Mouse (Mus musculus) CH12.LX (cell line): ENCODE data around the gene Sdr9c7. TPM values are rescaled to one million over a fixed set of nuclear protein-coding genes. Genes with fewer than 3 reads are reported as not detected.

Experiments used
- DNase-seq: peaks from one replicate; pipeline ENCODE4 v3.0.0-alpha.2; 2013; ENCODE audit errors: extremely low read depth
- H3K27ac ChIP-seq: 2 replicates; pipeline ENCODE4 v1.5.1; 2012; ENCODE audit warnings: low read depth, mild to moderate bottlenecking, control low read depth, moderate library complexity; ENCODE audit not compliant: insufficient read depth
- H3K27me3 ChIP-seq: replicated peaks from 2 replicates; pipeline ENCODE3; 2012; ENCODE audit warnings: inconsistent platforms
- H3K36me3 ChIP-seq, 2 experiments: replicated peaks in 1 of 2; 2 replicates each; pipeline versions ENCODE3 to v1.6.1; 2012; ENCODE audit warnings: inconsistent platforms in 1 of 2, low read length in 1 of 2, mild to moderate bottlenecking in 1 of 2, mixed read lengths in 1 of 2, moderate library complexity in 1 of 2; ENCODE audit not compliant: control insufficient read depth in 1 of 2, insufficient read depth in 1 of 2
- H3K4me1 ChIP-seq, 2 experiments: 2 replicates each; pipeline ENCODE4 v1.6.1; 2012; ENCODE audit warnings: inconsistent platforms in 1 of 2, moderate library complexity in 1 of 2; ENCODE audit not compliant: insufficient read depth in 2 of 2, control insufficient read depth in 1 of 2
- H3K4me2 ChIP-seq: 2 replicates; pipeline ENCODE4 v1.6.1; 2012; ENCODE audit warnings: low read depth, mild to moderate bottlenecking, control low read depth; ENCODE audit not compliant: poor library complexity, insufficient read depth, severe bottlenecking
- H3K4me3 ChIP-seq, 3 experiments: fragments of 150-350 bp in 1 of 3; sonication (generic) in 1 of 3; replicated peaks in 1 of 3; 2 replicates each; pipeline versions ENCODE3 to v1.5.1; 2011 to 2012; ENCODE audit warnings: low read depth in 2 of 3, low read length in 2 of 3, mild to moderate bottlenecking in 2 of 3, moderate library complexity in 2 of 3, control low read depth in 1 of 3, improper control_type of control experiment in 1 of 3, inconsistent platforms in 1 of 3, mixed read lengths in 1 of 3; ENCODE audit not compliant: poor library complexity in 1 of 3
- H3K79me2 ChIP-seq: replicated peaks from 2 replicates; pipeline ENCODE4 v1.6.1; 2012; ENCODE audit warnings: mild to moderate bottlenecking, moderate library complexity; ENCODE audit not compliant: control insufficient read depth, poor library complexity, insufficient read depth, severe bottlenecking; ENCODE audit errors: extremely low read depth
- H3K9ac ChIP-seq: 2 replicates; pipeline ENCODE4 v1.6.1; 2012; ENCODE audit warnings: low read depth, mild to moderate bottlenecking, control low read depth, moderate library complexity; ENCODE audit not compliant: insufficient read depth
- H3K9me3 ChIP-seq: replicated peaks from 2 replicates; pipeline ENCODE3; 2012; ENCODE audit warnings: low read length, inconsistent platforms, mixed read lengths
- BHLHE40 ChIP-seq: IDR thresholded peaks from 2 replicates; pipeline ENCODE4 v1.6.1; 2011; ENCODE audit warnings: mild to moderate bottlenecking, low read depth, low read length, improper control_type of control experiment
- CHD1 ChIP-seq: IDR thresholded peaks from 2 replicates; pipeline ENCODE4 v1.6.1; 2012; ENCODE audit warnings: low read depth, low read length, improper control_type of control experiment, inconsistent platforms
- CTCF ChIP-seq, 2 experiments: IDR thresholded peaks in 1 of 2; conservative IDR thresholded peaks in 1 of 2; 2 replicates each; pipeline ENCODE4 v1.5.1; 2011 to 2012; ENCODE audit warnings: low read depth in 2 of 2, low read length in 2 of 2, improper control_type of control experiment in 1 of 2, inconsistent platforms in 1 of 2, mild to moderate bottlenecking in 1 of 2, moderate library complexity in 1 of 2
- E2F4 ChIP-seq: IDR thresholded peaks from 2 replicates; pipeline ENCODE4 v1.6.1; 2011; ENCODE audit warnings: low read depth, low read length, improper control_type of control experiment; ENCODE audit not compliant: insufficient replicate concordance
- GABPA ChIP-seq: IDR thresholded peaks from 2 replicates; pipeline ENCODE4 v1.6.1; 2012; ENCODE audit warnings: low read depth, low read length, improper control_type of control experiment, inconsistent platforms; ENCODE audit not compliant: insufficient replicate concordance
- HCFC1 ChIP-seq: IDR thresholded peaks from 2 replicates; pipeline ENCODE4 v1.6.1; 2012; ENCODE audit warnings: low read depth, mild to moderate bottlenecking, inconsistent platforms, low read length, improper control_type of control experiment
- IRF4 ChIP-seq: IDR thresholded peaks from 2 replicates; pipeline ENCODE4 v1.6.1; 2014; ENCODE audit warnings: low read depth, mild to moderate bottlenecking, inconsistent platforms, low read length, improper control_type of control experiment
- JUN ChIP-seq: IDR thresholded peaks from 2 replicates; pipeline ENCODE4 v1.6.1; 2011; ENCODE audit warnings: low read depth, mild to moderate bottlenecking, low read length, improper control_type of control experiment, moderate library complexity; ENCODE audit not compliant: insufficient read depth
- JUND ChIP-seq: conservative IDR thresholded peaks from 2 replicates; pipeline ENCODE4 v1.6.1; 2011; ENCODE audit warnings: low read depth, low read length, improper control_type of control experiment
- KAT2A ChIP-seq: IDR thresholded peaks from 2 replicates; pipeline ENCODE4 v1.6.1; 2012; ENCODE audit warnings: low read length, improper control_type of control experiment, inconsistent platforms; ENCODE audit not compliant: insufficient replicate concordance
- MAFK ChIP-seq: IDR thresholded peaks from 2 replicates; pipeline ENCODE4 v1.6.1; 2011; ENCODE audit warnings: low read length, improper control_type of control experiment; ENCODE audit not compliant: insufficient replicate concordance
- MEF2A ChIP-seq: IDR thresholded peaks from 2 replicates; pipeline ENCODE4 v1.6.1; 2014; ENCODE audit warnings: low read depth, mild to moderate bottlenecking, inconsistent platforms, low read length, improper control_type of control experiment, borderline replicate concordance
- MYC ChIP-seq: IDR thresholded peaks from 2 replicates; pipeline ENCODE4 v1.6.1; 2011; ENCODE audit warnings: low read depth, mild to moderate bottlenecking, improper control_type of control experiment, low read length
- NRF1 ChIP-seq: IDR thresholded peaks from 2 replicates; pipeline ENCODE4 v1.6.1; 2014; ENCODE audit warnings: low read depth, mild to moderate bottlenecking, inconsistent platforms, low read length, improper control_type of control experiment, moderate library complexity
- POLR2AphosphoS2 ChIP-seq: IDR thresholded peaks from 2 replicates; pipeline ENCODE4 v1.6.1; 2011; ENCODE audit warnings: low read depth, low read length, improper control_type of control experiment
- RAD21 ChIP-seq: IDR thresholded peaks from 2 replicates; pipeline ENCODE4 v1.6.1; 2011; ENCODE audit warnings: low read depth, mild to moderate bottlenecking, low read length, improper control_type of control experiment, moderate library complexity
- RCOR1 ChIP-seq: conservative IDR thresholded peaks from 2 replicates; pipeline ENCODE4 v1.6.1; 2012; ENCODE audit warnings: low read depth, mild to moderate bottlenecking, inconsistent platforms, low read length, improper control_type of control experiment
- SIN3A ChIP-seq: IDR thresholded peaks from 2 replicates; pipeline ENCODE4 v1.6.1; 2012; ENCODE audit warnings: low read length, improper control_type of control experiment, inconsistent platforms
- TCF12 ChIP-seq: IDR thresholded peaks from 2 replicates; pipeline ENCODE4 v1.6.1; 2014; ENCODE audit warnings: low read depth, mild to moderate bottlenecking, inconsistent platforms, low read length, improper control_type of control experiment
- UBTF ChIP-seq: IDR thresholded peaks from 2 replicates; pipeline ENCODE4 v1.6.1; 2012; ENCODE audit warnings: low read depth, mild to moderate bottlenecking, inconsistent platforms, low read length, improper control_type of control experiment, moderate library complexity
- USF2 ChIP-seq: conservative IDR thresholded peaks from 2 replicates; pipeline ENCODE4 v1.6.1; 2011; ENCODE audit warnings: low read depth, low read length, improper control_type of control experiment
- ZC3H11A ChIP-seq: IDR thresholded peaks from 2 replicates; pipeline ENCODE4 v1.6.1; 2012; ENCODE audit warnings: low read depth, mild to moderate bottlenecking, inconsistent platforms, low read length, improper control_type of control experiment
- dilution Hi-C: fragments of 300-500 bp; cut with MboI; formaldehyde crosslinking; loops from 2 replicates; pipeline ENCODE4 v1.14.3; 2020; ENCODE audit warnings: low sequenced_read_pairs; ENCODE audit not compliant: extremely low pct_unique_long_range_greater_than_20kb, extremely low pct_ligation_motif_present
- in situ Hi-C: fragments of 300-500 bp; cut with MboI; formaldehyde crosslinking; loops from 3 replicates; pipeline ENCODE4 v1.14.3; 2019; ENCODE audit warnings: low sequenced_read_pairs, low pct_ligation_motif_present, low pct_unique_long_range_greater_than_20kb, mixed read lengths
- polyA plus RNA-seq: library from polyadenylated mRNA; unstranded; fragments of >175 nt; gene quantifications from 2 replicates; pipeline ENCODE4 v1.2.1, GENCODE M21; 2012; ENCODE audit warnings: low read depth; ENCODE audit not compliant: insufficient read length
- total RNA-seq, 2 experiments: library from RNA; depleted of rRNA; stranded (reverse); fragments of 300-350 nt in 1 of 2; fragments of >200 nt in 1 of 2; gene quantifications; 2 replicates each; pipeline ENCODE4 v1.2.3; 2012 to 2014

The Sdr9c7 gene
- total and polyA plus RNA-seq, 3 experiments, result not detected

GRCm38 (mm10) chr10:127924597-127925378, 26.5 kb downstream of the Sdr9c7 start:
- no peak overlapping the region for H3K27ac ChIP-seq
- H3K4me3 ChIP-seq, result no peak overlapping the region
- H3K4me2 ChIP-seq, result no peak overlapping the region
- dilution Hi-C loops, result no loop called here
- H3K27me3 ChIP-seq, result no peaks in the 10 kb centered on the region
- H3K4me1 ChIP-seq, result peaks cover 8 to 12% of the 10 kb centered on the region in 2 experiments; a peak in 3 of 4 replicates
- TF ChIP-seq IRF4 (no peak), UBTF (no peak), RCOR1 (no peak), SIN3A (no peak), CTCF (conservative IDR thresholded peaks at IDR 0.05 in 1 of 2, IDR thresholded peaks at IDR 0.05 in 1 of 2; ENCODE audit: low read depth in 2 of 2, low read length in 2 of 2) (no peak), TCF12 (no peak), HCFC1 (no peak), NRF1 (no peak), GABPA (no peak), MAFK (no peak), POLR2AphosphoS2 (no peak), MYC (no peak), BHLHE40 (no peak), E2F4 (no peak), JUN (no peak), CHD1 (no peak), USF2 (no peak), MEF2A (no peak)
- H3K9me3 ChIP-seq, result no peaks in the 10 kb centered on the region
- no peaks in the 10 kb centered on the region for H3K79me2 ChIP-seq
- in situ Hi-C loops, result loop anchor here (25.0 kb wide), 2 partner anchors 187 to 263 kb away; partner anchors contain the start of genes Gls2, Rbms2 and Zbtb39
- no peaks in the 10 kb centered on the region for H3K36me3 ChIP-seq
- no peak for DNase-seq
- no peak overlapping the region for H3K9ac ChIP-seq

DNA sequence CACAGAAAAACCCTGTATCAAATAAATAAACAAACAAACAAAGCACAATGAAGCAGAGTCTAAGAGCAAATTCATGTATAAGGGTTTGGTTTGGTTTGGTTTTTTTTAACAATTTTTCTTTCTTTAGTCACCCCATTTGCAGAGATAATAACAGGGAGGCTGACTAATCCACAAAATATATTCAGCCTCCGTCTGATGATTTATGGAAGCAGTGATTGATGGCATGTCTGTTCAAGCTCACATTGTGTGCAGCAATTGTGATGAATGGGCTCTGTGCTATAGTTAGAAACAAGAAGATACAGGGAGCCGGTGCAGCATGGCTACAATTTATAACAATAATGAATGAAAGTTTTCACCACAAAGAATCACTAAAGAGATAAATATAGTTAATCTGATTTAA, 29.4 kb downstream of the Sdr9c7 start:
- dilution Hi-C loops, result no loop called here
- no peaks in the 10 kb centered on the region for H3K36me3 ChIP-seq
- no peaks in the 10 kb centered on the region for H3K9me3 ChIP-seq
- no peak for DNase-seq
- H3K27me3 ChIP-seq, result no peaks in the 10 kb centered on the region
- no peak overlapping the region for H3K4me3 ChIP-seq
- no peak for TF ChIP-seq KAT2A
- no peak for TF ChIP-seq RAD21
- TF ChIP-seq JUND, result no peak
- TF ChIP-seq IRF4, result no peak
- no peak for TF ChIP-seq ZC3H11A
- no peak for TF ChIP-seq CHD1
- TF ChIP-seq SIN3A, result no peak
- TF ChIP-seq, all 38 proteins: peak for 0
- H3K4me2 ChIP-seq, result no peak overlapping the region
- no peak overlapping the region for H3K9ac ChIP-seq
- in situ Hi-C loops, result loop anchor here (25.0 kb wide), 2 partner anchors 190 to 260 kb away; partner anchors contain the start of genes Gls2, Rbms2 and Zbtb39
- no peak overlapping the region for H3K27ac ChIP-seq
- H3K79me2 ChIP-seq, result no peaks in the 10 kb centered on the region
- H3K4me1 ChIP-seq, result peaks cover 4 to 6% of the 10 kb centered on the region in 2 experiments; a peak in 3 of 4 replicates
